Mouse (Mus musculus) lung, embryonic 16.5 days (tissue): ENCODE data around the gene Nabp2. TPM values are rescaled to one million over a fixed set of nuclear protein-coding genes. Genes with fewer than 3 reads are reported as not detected.

Source experiments
- ATAC-seq: fragments of 200-750 bp; cut with Nextera tagmentation; 2 replicates; pipeline ENCODE4 v1.8.0; 2017; ENCODE audit warnings: low read depth, mild to moderate bottlenecking, moderate library complexity
- H3K27ac ChIP-seq: fragments of 300-500 bp; sonication (generic); 2 replicates; pipeline ENCODE4 v1.5.1; 2014; ENCODE audit warnings: mild to moderate bottlenecking, control low read depth, low read length
- H3K27me3 ChIP-seq: fragments of 300-500 bp; sonication (generic); 2 replicates; pipeline ENCODE4 v1.6.1; 2014; ENCODE audit warnings: low read depth, low read length, mixed read lengths; ENCODE audit not compliant: control insufficient read depth, insufficient read depth
- H3K36me3 ChIP-seq: fragments of 300-500 bp; sonication (generic); 2 replicates; pipeline ENCODE4 v1.6.1; 2014; ENCODE audit warnings: low read length; ENCODE audit not compliant: control insufficient read depth, insufficient read depth
- H3K4me1 ChIP-seq: fragments of 300-500 bp; sonication (generic); replicated peaks from 2 replicates; pipeline ENCODE4 v1.6.1; 2014; ENCODE audit warnings: low read length, mixed read lengths; ENCODE audit not compliant: control insufficient read depth, insufficient read depth
- H3K4me2 ChIP-seq: fragments of 300-500 bp; sonication (generic); 2 replicates; pipeline ENCODE4 v1.6.1; 2014; ENCODE audit warnings: low read depth, low read length, control low read depth
- H3K4me3 ChIP-seq: fragments of 300-500 bp; sonication (generic); 2 replicates; pipeline ENCODE4 v1.5.1; 2014; ENCODE audit warnings: mild to moderate bottlenecking, low read length, control low read depth
- H3K9ac ChIP-seq: fragments of 300-500 bp; sonication (generic); 2 replicates; pipeline ENCODE4 v1.6.1; 2014; ENCODE audit warnings: low read length, control low read depth
- H3K9me3 ChIP-seq: fragments of 300-500 bp; sonication (generic); 2 replicates; pipeline ENCODE4 v1.6.1; 2016; ENCODE audit warnings: low read length; ENCODE audit not compliant: control insufficient read depth
- WGBS: fragments of 180-500 bp; shearing (Covaris S2); extraction: QIAGEN DNeasy Blood & Tissue Kit; methylation state at CpG from one replicate; pipeline ENCODE4 v1.1.7; 2014; 5-methylcytosine and 5-hydroxymethylcytosine counted together
- polyA plus RNA-seq: library from polyadenylated mRNA; unstranded; fragments of >200 nt; fragmentation: Nextera tagmentation; extraction: Ambion mirVana; gene quantifications from 2 replicates; pipeline ENCODE4 v1.2.1, GENCODE M21; 2015

Gene Nabp2
- polyA plus RNA-seq, 1 experiment from 2014 or later: 74.5 TPM

GRCm38 (mm10) chr10:128400338-128400737 lies 11.0 kb downstream of the Nabp2 start:
- no peak overlapping the region for H3K9ac ChIP-seq
- H3K27ac ChIP-seq: no peak overlapping the region
- H3K4me3 ChIP-seq: no peak overlapping the region
- H3K36me3 ChIP-seq: peaks cover 2% of the 10 kb centered on the region; the same call in 1 of the 2 replicates
- H3K27me3 ChIP-seq: no peaks in the 10 kb centered on the region
- WGBS: 25% methylated on average over 5 of the region's 5 CpGs
- H3K4me1 ChIP-seq: no peaks in the 10 kb centered on the region
- no peaks in the 10 kb centered on the region for H3K9me3 ChIP-seq
- ATAC-seq: peak; percentile 22; the same call in 1 of the 2 replicates
- no peak overlapping the region for H3K4me2 ChIP-seq

DNA sequence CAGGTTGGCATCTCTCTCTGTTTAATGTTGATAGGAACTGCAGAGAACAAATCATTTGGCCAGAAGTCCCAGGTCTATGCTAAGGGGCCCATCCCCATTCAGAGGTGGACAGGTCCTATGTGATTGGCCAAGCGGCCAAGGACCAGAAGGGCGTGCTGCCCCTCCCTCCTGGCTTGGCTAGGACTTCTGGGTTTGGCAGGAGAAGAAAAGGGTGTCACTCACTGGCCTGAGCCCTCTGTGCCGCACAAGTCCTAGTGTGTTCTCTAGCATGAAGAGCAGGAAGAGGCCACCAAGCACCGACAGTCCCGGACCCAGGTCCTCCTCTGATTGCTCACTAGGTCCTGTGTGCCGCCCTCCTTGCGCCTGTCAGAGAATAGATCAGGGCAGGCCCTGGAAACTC lies 13.8 kb downstream of the Nabp2 start:
- ATAC-seq: no peak
- Histone ChIP-seq H3K4me1 (no peaks in the 10 kb centered on the region), H3K4me2 (no peak overlapping the region), H3K4me3 (no peak overlapping the region), H3K27me3 (no peaks in the 10 kb centered on the region), H3K9ac (no peak overlapping the region), H3K36me3 (peaks cover 2% of the 10 kb centered on the region; the same call in 1 of the 2 replicates), H3K9me3 (no peaks in the 10 kb centered on the region), H3K27ac (no peak overlapping the region)
- WGBS: 61% methylated on average over 7 of the region's 7 CpGs

- ATAC-seq: no peak
- Histone ChIP-seq H3K4me3 (no peak overlapping the region), H3K27ac (no peak overlapping the region), H3K9me3 (no peaks in the 10 kb centered on the region), H3K27me3 (no peaks in the 10 kb centered on the region), H3K4me1 (no peaks in the 10 kb centered on the region), H3K36me3 (peaks cover 6% of the 10 kb centered on the region; the same call in 1 of the 2 replicates), H3K4me2 (no peak overlapping the region), H3K9ac (no peak overlapping the region)
- 58% methylated on average over 10 of the region's 10 CpGs for WGBS
These were observed 14.5 kb downstream of the Nabp2 start for GRCm38 (mm10) chr10:128396716-128397264.

DNA sequence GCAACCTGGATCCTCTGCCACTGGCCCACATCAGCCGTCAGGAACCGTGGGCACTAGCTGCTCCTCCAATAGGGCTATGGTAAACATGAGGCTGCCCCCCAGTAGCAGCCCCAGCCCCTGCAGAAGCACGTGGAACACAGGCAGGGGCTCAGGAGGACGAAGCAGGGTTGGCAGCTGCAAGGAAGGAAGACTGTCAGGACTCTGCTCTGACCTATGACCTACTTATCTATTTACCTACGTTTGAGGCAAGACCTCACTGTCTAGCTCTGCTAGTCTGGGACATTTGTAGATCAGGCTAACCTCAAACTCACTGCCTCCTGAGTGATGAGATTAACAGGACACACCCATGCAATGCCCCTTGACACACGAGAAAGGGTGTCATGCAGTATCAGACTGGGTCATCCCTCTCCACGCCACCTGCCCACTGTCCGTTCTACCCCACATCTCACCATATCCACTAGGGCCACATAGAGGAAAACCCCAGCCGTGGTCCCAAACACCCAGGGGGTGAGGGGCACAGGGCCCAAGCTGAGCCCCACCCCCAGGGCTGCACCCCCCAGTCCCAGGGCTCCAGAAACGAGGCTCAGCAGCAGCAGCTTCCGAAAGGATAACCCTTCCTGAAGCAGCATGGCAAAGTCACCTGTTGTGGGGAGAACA lies 15.1 kb downstream of the Nabp2 start:
- Histone ChIP-seq H3K9ac (no peak overlapping the region), H3K27ac (no peak overlapping the region), H3K36me3 (peaks cover 11% of the 10 kb centered on the region), H3K9me3 (no peaks in the 10 kb centered on the region), H3K4me1 (no peaks in the 10 kb centered on the region), H3K27me3 (no peaks in the 10 kb centered on the region), H3K4me2 (no peak overlapping the region), H3K4me3 (no peak overlapping the region)
- WGBS: 53% methylated on average over 11 of the region's 11 CpGs
- no peak for ATAC-seq

- Histone ChIP-seq H3K4me2 (no peak overlapping the region), H3K36me3 (peaks cover 51% of the 10 kb centered on the region), H3K4me3 (no peak overlapping the region), H3K9me3 (no peaks in the 10 kb centered on the region), H3K9ac (no peak overlapping the region), H3K27ac (no peak overlapping the region), H3K4me1 (no peaks in the 10 kb centered on the region), H3K27me3 (no peaks in the 10 kb centered on the region)
- 65% methylated on average over 6 of the region's 6 CpGs for WGBS
- ATAC-seq: no peak
These were observed 19.4 kb downstream of the Nabp2 start for GRCm38 (mm10) chr10:128391850-128392249.

GRCm38 (mm10) chr10:128390366-128390765 lies 20.9 kb downstream of the Nabp2 start:
- no peaks in the 10 kb centered on the region for H3K27me3 ChIP-seq
- ATAC-seq: no peak
- WGBS: 84% methylated on average over 12 of the region's 12 CpGs
- H3K4me1 ChIP-seq: no peaks in the 10 kb centered on the region
- no peak overlapping the region for H3K27ac ChIP-seq
- no peaks in the 10 kb centered on the region for H3K9me3 ChIP-seq
- H3K4me3 ChIP-seq: no peak overlapping the region
- peaks cover 62% of the 10 kb centered on the region for H3K36me3 ChIP-seq
- H3K4me2 ChIP-seq: no peak overlapping the region
- H3K9ac ChIP-seq: no peak overlapping the region

GRCm38 (mm10) chr10:128389570-128389969 lies 21.7 kb downstream of the Nabp2 start:
- Histone ChIP-seq H3K4me3 (no peak overlapping the region), H3K4me1 (no peaks in the 10 kb centered on the region), H3K9me3 (no peaks in the 10 kb centered on the region), H3K36me3 (peaks cover 67% of the 10 kb centered on the region), H3K9ac (no peak overlapping the region), H3K27ac (no peak overlapping the region), H3K4me2 (no peak overlapping the region), H3K27me3 (no peaks in the 10 kb centered on the region)
- ATAC-seq: no peak
- WGBS: 76% methylated on average over 6 of the region's 6 CpGs

GRCm38 (mm10) chr10:128388941-128389340 lies 22.4 kb downstream of the Nabp2 start:
- WGBS: 89% methylated on average over 14 of the region's 14 CpGs
- H3K27ac ChIP-seq: no peak overlapping the region
- no peaks in the 10 kb centered on the region for H3K4me1 ChIP-seq
- H3K27me3 ChIP-seq: no peaks in the 10 kb centered on the region
- no peak overlapping the region for H3K9ac ChIP-seq
- ATAC-seq: no peak
- no peak overlapping the region for H3K4me2 ChIP-seq
- no peaks in the 10 kb centered on the region for H3K9me3 ChIP-seq
- peaks cover 72% of the 10 kb centered on the region for H3K36me3 ChIP-seq
- no peak overlapping the region for H3K4me3 ChIP-seq

- H3K27ac ChIP-seq: no peak overlapping the region
- H3K4me3 ChIP-seq: no peak overlapping the region
- no peak overlapping the region for H3K9ac ChIP-seq
- no peaks in the 10 kb centered on the region for H3K9me3 ChIP-seq
- no peak for ATAC-seq
- no peak overlapping the region for H3K4me2 ChIP-seq
- no peaks in the 10 kb centered on the region for H3K27me3 ChIP-seq
- H3K4me1 ChIP-seq: no peaks in the 10 kb centered on the region
- peaks cover 86% of the 10 kb centered on the region for H3K36me3 ChIP-seq
- 87% methylated on average over 7 of the region's 7 CpGs for WGBS
These were observed 25.4 kb downstream of the Nabp2 start for GRCm38 (mm10) chr10:128385902-128386301.
